Mouse (Mus musculus) ovary, postnatal 14 days (tissue): ENCODE measurements around the gene Rnpepl1.
A peak's percentile ranks its signal among the peaks of the same experiment; 100 is the strongest.
"Not testable (repeated sequence)": the region's sequence is repeated elsewhere in the genome, so short reads cannot be mapped to it uniquely, and the experiment has no call there.

ENCODE experiments used
- DNase-seq: peaks from one replicate; pipeline ENCODE4 v3.0.0; 2022; ENCODE audit warnings: low spot score

Rnpepl1 gene

DNA sequence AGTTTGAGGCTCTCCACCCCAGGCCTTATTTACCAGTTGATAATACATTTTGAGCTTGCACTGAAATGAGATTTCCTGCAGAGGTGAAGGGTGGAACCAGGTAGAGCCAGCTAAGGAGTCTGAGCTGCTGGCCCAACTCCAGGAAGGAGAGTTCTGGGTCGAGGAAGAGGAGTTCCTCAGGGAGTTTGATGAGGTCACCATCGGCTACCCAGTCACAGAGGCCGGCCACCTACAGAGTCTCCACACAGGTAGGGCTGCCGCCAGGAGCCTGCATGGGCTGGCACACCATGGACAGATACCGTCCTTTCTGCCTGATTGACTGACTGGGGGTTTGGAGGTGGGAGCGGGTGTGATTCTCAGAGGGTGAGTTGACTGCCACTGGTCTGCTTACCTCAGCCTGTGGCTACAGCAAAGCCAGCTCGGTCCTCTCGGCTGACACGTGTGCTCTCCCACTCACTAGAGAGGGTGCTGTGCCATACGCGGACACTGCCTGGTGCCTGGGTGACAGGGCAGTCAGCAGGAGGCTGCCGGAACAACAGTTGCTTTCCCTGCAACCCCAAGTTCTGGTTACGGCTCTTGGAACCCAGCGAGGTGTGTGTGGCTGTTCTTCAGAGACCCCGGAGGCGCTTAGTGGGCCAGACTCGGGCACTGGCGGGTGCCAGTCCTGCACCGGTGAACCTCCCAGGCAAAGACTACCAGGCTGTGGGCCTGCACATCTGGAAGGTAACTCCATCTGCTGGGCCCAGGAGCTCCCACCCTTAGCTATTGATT is 32.8 kb downstream of the Rnpepl1 start:
- no peak for DNase-seq

DNA sequence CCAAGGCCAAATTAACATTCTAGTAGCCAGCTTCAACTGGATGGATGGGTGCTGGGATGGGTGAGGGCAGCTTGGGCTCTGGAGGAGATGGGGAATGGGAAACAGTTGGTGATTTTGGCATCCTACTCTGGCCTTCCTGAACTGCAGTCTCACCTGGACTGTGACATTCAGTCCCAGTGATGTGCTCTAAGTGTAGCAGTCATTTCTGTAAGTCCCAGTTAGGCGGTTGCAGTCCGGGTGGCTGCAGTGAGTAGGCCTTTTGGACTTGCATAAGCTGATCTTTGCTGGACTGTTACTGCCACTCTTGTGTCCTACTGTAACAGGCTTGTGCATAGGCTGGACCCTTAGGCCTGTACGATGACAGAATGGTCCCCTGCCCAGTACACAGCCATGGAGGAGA is 37.4 kb downstream of the Rnpepl1 start:
- DNase-seq: no peak

DNA sequence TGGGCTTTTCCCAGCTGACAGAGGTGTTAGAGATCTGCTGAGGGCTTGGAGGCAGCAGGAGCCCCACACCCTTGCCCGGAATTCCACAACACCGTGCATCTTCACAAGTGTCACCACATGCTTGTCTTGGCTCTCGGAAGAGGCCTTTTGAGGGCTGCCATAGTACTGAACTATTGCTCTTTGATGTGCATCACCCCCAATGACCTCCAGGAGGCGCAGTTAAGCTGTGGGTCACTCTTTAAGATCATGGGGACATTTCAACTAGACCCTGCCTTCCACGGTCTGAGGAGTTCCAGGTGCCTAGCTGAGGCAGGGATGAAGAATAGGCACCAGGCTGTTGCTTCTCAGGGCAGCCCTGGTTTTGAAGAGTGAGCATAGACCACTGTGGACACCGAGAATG is 38.8 kb downstream of the Rnpepl1 start:
- DNase-seq: no peak

DNA sequence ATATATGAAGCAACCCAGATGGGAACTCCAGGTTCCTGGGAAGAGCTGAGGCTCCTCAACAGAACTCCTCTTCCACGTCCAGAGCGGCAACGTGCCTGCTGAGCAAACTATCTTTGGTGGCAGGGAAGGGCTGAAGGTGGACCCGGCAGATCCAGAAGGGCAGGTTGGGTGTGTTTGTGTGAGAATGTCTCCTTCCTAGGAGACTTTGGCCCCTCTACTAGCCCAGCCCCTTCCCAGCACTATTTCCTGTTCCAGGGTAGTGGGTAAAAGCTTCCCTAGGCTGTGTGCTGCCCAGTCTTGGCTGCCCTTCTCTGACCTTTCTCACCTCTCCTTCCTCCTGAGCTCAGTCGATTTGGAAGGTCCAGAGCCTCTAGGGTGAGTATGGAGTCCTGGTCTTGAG is 40.0 kb downstream of the Rnpepl1 start, which contains the start of gene Gpr35:
Gpr35 (plus strand) TSS at position 259 of the 400 bp plus-strand sequence.
- DNase-seq: no peak

DNA sequence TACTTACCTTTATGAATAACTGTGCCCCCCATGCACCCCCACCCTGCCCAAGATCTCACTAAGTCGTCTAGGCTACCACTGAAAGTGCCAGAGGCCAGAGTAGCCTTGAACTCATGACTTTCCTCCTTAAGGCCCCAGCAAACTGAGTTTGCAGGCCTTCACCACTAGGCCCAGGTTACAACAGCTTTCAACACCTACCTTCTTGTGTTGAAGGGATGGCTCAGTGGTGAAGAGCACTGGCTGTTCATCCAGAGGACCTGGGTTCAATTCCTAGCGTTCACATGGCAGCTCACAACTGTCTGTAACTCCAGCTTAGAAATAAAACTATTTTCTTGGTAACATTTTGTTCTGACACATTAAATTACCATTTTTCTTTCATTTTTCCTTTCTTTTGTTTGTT is 43.1 kb downstream of the Rnpepl1 start:
- DNase-seq: no peak

DNA sequence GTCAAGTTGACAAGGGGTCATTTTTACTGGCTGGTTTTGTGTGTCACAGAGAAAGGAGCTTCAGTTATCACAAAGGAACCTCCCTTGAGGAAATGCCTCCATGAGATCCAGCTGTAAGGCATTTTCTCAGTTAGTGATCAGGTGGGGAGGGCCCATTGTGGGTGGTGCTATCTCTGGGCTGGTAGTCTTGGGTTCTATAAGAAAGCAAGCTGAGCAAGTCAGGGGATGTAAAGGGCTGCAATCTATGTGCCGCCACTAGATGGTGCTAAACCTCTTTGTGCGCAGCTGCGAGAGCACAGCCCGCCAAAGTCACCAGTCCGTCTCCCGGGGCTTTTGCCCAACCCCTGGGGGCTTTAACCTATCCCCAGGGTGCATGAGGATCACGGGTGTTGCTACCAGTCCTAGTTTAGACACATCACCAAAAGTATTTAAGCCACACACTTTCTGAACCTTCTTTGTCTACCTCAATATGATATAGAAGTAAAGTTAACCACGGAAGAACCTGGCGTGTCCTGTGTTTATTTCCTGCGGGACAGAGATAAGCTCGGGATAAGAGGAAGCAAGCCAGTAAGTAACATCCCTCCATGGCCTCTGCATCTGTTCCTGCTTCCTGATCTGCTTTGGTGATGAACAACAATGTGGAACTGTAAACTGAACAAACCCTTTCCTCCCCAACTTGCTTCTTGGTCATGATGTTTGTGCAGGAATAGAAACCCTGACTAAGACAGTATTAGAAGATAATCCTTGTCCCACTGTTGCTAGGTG is 46.2 kb downstream of the Rnpepl1 start:
- peak; percentile 73 for DNase-seq

DNA sequence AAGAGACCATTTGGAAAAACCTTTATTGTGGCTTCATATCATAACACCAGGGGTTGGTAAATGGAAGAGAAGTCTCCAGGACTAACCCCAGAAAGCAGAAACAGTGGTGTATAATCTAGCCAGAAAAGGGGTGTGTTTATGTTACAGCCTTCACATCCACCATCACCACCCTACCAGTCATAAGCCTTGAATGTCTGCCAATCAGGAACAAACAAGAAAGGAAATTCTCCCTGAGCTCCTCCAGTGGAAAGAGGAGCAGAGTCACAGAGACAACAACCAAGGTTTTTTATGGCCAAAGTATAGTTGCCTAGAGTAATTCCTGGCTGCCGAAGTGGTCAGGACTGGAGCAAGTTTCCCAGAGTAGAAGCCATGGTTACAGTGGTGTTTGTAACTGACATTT is 48.4 kb downstream of the Rnpepl1 start:
- DNase-seq: no peak

DNA sequence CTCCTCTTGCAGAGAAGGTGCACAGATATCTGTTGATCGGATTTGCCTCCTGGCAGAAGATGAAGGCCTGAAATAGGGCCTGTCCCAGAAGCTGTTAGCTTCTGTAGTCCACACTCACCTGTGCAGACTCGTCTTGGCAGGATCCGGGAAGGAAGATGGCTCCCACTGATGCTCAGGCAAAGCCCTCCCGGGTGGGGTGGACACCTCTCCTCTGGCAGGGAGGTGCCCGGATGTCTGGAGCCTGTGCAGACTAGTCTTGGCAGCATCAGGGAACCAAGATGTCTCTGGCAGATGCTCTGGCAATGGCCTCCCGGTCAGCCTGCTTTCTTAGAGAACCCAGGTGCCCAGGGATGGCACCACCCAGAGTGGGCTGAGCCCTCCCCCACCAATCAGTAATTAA is 60.2 kb downstream of the Rnpepl1 start:
- DNase-seq: not testable (repeated sequence)

DNA sequence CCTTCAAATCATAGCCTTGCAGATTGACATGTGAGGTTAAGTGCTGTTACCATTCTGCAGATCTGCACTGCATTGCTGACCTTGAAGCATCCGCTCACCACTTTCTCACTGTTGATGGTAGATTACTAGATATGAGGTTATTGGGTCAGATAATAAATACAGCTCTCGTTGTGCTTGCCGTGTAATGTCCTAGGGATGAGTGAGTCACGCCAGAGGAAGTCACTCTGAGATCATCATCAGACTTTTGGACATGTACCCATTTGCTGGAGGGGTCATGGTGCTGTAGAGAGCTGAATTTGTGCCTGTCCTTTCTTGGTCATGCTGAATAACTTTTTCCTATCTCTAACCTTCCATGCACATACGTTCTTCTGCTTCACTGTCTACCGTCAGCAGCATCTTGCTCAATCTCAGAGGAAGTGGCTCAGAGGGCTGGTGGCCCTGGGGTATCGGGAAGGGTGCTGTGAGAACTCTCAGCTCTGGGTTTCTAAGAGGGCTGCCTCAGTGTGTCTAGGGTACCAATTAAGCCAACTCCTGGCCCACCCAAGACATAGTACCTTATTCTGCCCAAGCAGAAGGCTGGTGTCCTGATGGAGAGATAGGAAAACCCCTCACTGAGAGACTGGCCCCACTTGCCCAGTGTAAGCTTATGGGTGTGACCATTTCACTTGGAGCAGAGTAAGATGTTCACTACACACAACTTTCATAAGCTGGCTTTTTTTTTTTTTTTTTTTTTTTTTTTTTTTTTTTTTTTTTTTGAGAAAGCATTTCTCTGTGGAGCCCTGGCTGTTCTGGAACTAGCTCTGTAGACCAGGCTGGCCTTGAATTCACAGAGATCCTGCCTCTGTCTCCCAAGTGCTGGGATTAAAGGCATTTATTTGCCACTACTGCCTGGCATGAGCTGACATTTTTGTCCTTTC is 61.6 kb downstream of the Rnpepl1 start:
- no peak for DNase-seq

DNA sequence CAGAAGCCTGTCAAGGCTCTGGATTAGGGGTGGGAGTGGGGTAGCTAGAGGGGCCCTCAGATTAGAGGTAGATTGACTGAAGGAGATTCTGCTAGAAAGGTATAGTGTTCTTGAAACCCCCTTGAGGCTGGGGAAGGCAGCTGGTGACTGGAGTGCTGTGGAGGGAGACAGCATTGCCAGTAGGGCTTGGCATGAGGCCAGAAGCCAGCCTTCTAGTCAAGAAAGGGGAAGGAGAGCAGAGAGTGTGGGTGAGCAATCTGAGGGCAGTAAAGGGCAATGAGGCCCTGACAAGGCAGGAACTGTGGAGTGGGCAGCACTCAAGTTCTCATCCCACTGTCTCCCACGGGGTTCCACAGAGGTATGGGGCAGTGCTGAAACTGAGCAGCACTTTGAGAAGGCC is 62.3 kb downstream of the Rnpepl1 start:
- DNase-seq: no peak
